Mouse (Mus musculus): Measurements from ENCODE around the gene Diras1. TPM values are rescaled to one million over a fixed set of nuclear protein-coding genes. Genes with fewer than 3 reads are reported as not detected.

The Diras1 gene
- polyA plus RNA-seq, 1 experiment from 2014 or later, result 29.7 TPM

GRCm38 (mm10) chr10:80972071-80972987 lies 53.1 kb downstream of the Diras1 start:
- no peak overlapping the region for H3K9ac ChIP-seq
- no peaks in the 10 kb centered on the region for H3K36me3 ChIP-seq (replicated peaks; ENCODE audit: control insufficient read depth, insufficient read depth)
- no peak overlapping the region for H3K4me2 ChIP-seq (replicated peaks)
- peak; percentile 49 for DNase-seq (ENCODE audit: low spot score)
- WGBS, result 57% methylated on average over 11 of the region's 11 CpGs
- no peaks in the 10 kb centered on the region for H3K27me3 ChIP-seq (ENCODE audit: control insufficient read depth, insufficient read depth, low read length)
- H3K4me3 ChIP-seq (replicated peaks; ENCODE audit: low read length), result no peak overlapping the region
- peaks cover 6% of the 10 kb centered on the region for H3K4me1 ChIP-seq (replicated peaks; ENCODE audit: control insufficient read depth, insufficient read depth, low read length)
- no peak for ATAC-seq (ENCODE audit: low FRiP score)
- H3K27ac ChIP-seq, result no peak overlapping the region; the same call in 1 of the 2 replicates
- 0 out of 2 replicates have a peak, but pooled peaks cover 3% of the 10 kb centered on the region for H3K9me3 ChIP-seq (ENCODE audit: control insufficient read depth, low read length)

DNA sequence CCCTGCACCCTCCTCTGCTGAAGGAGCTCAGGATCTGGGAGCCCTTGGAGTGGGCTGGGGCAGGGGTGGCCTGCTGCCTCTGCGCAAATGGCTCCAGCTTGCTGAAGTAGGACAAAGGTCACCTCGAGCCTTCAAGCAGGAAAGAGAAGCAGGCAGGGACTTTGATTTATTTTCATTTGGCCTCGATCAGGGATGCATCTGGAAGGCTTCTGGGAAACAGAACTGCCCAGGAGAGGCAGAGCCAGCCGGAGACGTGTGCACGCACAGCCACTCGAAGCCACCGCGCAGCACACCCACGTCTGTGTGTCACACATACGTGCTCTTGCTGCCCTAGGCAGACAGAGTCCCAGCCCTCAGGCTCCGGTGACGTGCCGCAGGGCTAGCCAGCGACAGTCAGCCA lies 53.9 kb downstream of the Diras1 start:
- no peak overlapping the region for H3K4me2 ChIP-seq (replicated peaks)
- no peaks in the 10 kb centered on the region for H3K27me3 ChIP-seq (ENCODE audit: control insufficient read depth, insufficient read depth, low read length)
- no peak overlapping the region for H3K9ac ChIP-seq
- no peaks in the 10 kb centered on the region for H3K36me3 ChIP-seq (replicated peaks; ENCODE audit: control insufficient read depth, insufficient read depth)
- ATAC-seq (ENCODE audit: low FRiP score) (no peak), DNase-seq (ENCODE audit: low spot score) (no peak)
- WGBS, result 87% methylated on average over 15 of the region's 15 CpGs
- no peak overlapping the region for H3K4me3 ChIP-seq (replicated peaks; ENCODE audit: low read length)
- peaks cover 6% of the 10 kb centered on the region for H3K4me1 ChIP-seq (replicated peaks; ENCODE audit: control insufficient read depth, insufficient read depth, low read length)
- no peak overlapping the region for H3K27ac ChIP-seq
- 0 out of 2 replicates have a peak, but pooled peaks cover 3% of the 10 kb centered on the region for H3K9me3 ChIP-seq (ENCODE audit: control insufficient read depth, low read length)

DNA sequence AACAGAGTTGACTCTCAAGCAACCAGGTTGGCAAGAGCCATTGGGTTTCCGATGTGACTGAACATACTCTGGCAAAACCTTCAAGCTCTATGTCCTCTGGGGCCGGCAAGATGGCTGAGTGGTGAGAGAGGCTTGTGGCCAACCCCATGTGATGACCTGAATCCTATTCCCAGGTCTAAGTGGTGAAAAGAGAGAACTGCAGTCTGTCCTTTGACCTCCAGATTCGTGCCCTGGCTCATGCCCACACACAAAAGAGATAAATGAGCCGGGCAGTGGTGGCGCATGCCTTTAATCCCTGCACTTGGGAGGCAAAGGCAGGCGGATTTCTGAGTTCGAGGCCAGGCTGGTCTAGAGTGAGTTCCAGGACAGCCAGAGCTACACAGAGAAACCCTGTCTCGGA lies 55.3 kb downstream of the Diras1 start:
- H3K4me1 ChIP-seq (replicated peaks; ENCODE audit: control insufficient read depth, insufficient read depth, low read length), result peaks cover 6% of the 10 kb centered on the region
- H3K9me3 ChIP-seq (ENCODE audit: control insufficient read depth, low read length), result 0 out of 2 replicates have a peak, but pooled peaks cover 3% of the 10 kb centered on the region
- H3K4me3 ChIP-seq (replicated peaks; ENCODE audit: low read length), result no peak overlapping the region
- ATAC-seq (ENCODE audit: low FRiP score), result no peak
- DNase-seq (ENCODE audit: low spot score), result no peak
- no peak overlapping the region for H3K4me2 ChIP-seq (replicated peaks)
- H3K36me3 ChIP-seq (replicated peaks; ENCODE audit: control insufficient read depth, insufficient read depth), result no peaks in the 10 kb centered on the region
- no peaks in the 10 kb centered on the region for H3K27me3 ChIP-seq (ENCODE audit: control insufficient read depth, insufficient read depth, low read length)
- no peak overlapping the region for H3K9ac ChIP-seq
- 86% methylated on average over 8 of the region's 8 CpGs for WGBS
- no peak overlapping the region for H3K27ac ChIP-seq

Other genes with a start within 250 kb of the Diras1 start
- gene Sf3a2, start 227.5 kb downstream of the Diras1 start, polyA plus RNA-seq (2014; fragmentation: Nextera tagmentation; extraction: Ambion mirVana), result 55.6 and 62.9 TPM in 2 replicates
- gene Plekhj1, start 227.0 kb downstream of the Diras1 start, polyA plus RNA-seq (2014; fragmentation: Nextera tagmentation; extraction: Ambion mirVana), result 117 and 123 TPM in 2 replicates
- 0.16 TPM in 1 of 2 replicates, not detected in the other for gene Amh, start 220.4 kb downstream of the Diras1 start, polyA plus RNA-seq (2014; fragmentation: Nextera tagmentation; extraction: Ambion mirVana)
- gene Jsrp1, start 212.2 kb downstream of the Diras1 start, polyA plus RNA-seq (2014; fragmentation: Nextera tagmentation; extraction: Ambion mirVana), result 0.37 and 0.96 TPM in 2 replicates
- 1,195 and 1,204 TPM in 2 replicates for gene Oaz1, start 199.0 kb downstream of the Diras1 start, polyA plus RNA-seq (2014; fragmentation: Nextera tagmentation; extraction: Ambion mirVana)
- gene Lingo3, start 181.6 kb downstream of the Diras1 start, polyA plus RNA-seq (2014; fragmentation: Nextera tagmentation; extraction: Ambion mirVana), result 9.9 and 14.3 TPM in 2 replicates
- gene Lsm7, start 170.5 kb downstream of the Diras1 start, polyA plus RNA-seq (2014; fragmentation: Nextera tagmentation; extraction: Ambion mirVana), result 241 and 287 TPM in 2 replicates
- gene Sppl2b, start 170.4 kb downstream of the Diras1 start, polyA plus RNA-seq (2014; fragmentation: Nextera tagmentation; extraction: Ambion mirVana), result 69.3 and 70.3 TPM in 2 replicates
- gene Tmprss9, start 153.8 kb downstream of the Diras1 start, polyA plus RNA-seq (2014; fragmentation: Nextera tagmentation; extraction: Ambion mirVana), result 0.09 and 0.17 TPM in 2 replicates
- gene Timm13, start 124.7 kb downstream of the Diras1 start, polyA plus RNA-seq (2014; fragmentation: Nextera tagmentation; extraction: Ambion mirVana), result 311 and 351 TPM in 2 replicates
- 12.9 and 13.8 TPM in 2 replicates for gene Lmnb2, start 107.4 kb downstream of the Diras1 start, polyA plus RNA-seq (2014; fragmentation: Nextera tagmentation; extraction: Ambion mirVana)
- 6.2 and 8.0 TPM in 2 replicates for gene Gadd45b, start 95.6 kb downstream of the Diras1 start, polyA plus RNA-seq (2014; fragmentation: Nextera tagmentation; extraction: Ambion mirVana)
- 17.7 and 20.9 TPM in 2 replicates for gene Gng7, start 10.7 kb downstream of the Diras1 start, polyA plus RNA-seq (2014; fragmentation: Nextera tagmentation; extraction: Ambion mirVana)
- gene Slc39a3, start 11.8 kb upstream of the Diras1 start, polyA plus RNA-seq (2014; fragmentation: Nextera tagmentation; extraction: Ambion mirVana), result 33.7 and 33.8 TPM in 2 replicates
- 260 and 276 TPM in 2 replicates for gene Sgta, start 34.5 kb upstream of the Diras1 start, polyA plus RNA-seq (2014; fragmentation: Nextera tagmentation; extraction: Ambion mirVana)
- 35.9 and 37.2 TPM in 2 replicates for gene Thop1, start 44.4 kb upstream of the Diras1 start, polyA plus RNA-seq (2014; fragmentation: Nextera tagmentation; extraction: Ambion mirVana)
- 0.09 and 0.32 TPM in 2 replicates for gene Creb3l3, start 73.2 kb upstream of the Diras1 start, polyA plus RNA-seq (2014; fragmentation: Nextera tagmentation; extraction: Ambion mirVana)
- 222 and 230 TPM in 2 replicates for gene Map2k2, start 80.3 kb upstream of the Diras1 start, polyA plus RNA-seq (2014; fragmentation: Nextera tagmentation; extraction: Ambion mirVana)
- 12.4 and 14.4 TPM in 2 replicates for gene Zbtb7a, start 109.6 kb upstream of the Diras1 start, polyA plus RNA-seq (2014; fragmentation: Nextera tagmentation; extraction: Ambion mirVana)
- 43.7 and 48.3 TPM in 2 replicates for gene Pias4, start 142.3 kb upstream of the Diras1 start, polyA plus RNA-seq (2014; fragmentation: Nextera tagmentation; extraction: Ambion mirVana)
- 413 and 447 TPM in 2 replicates for gene Eef2, start 151.0 kb upstream of the Diras1 start, polyA plus RNA-seq (2014; fragmentation: Nextera tagmentation; extraction: Ambion mirVana)
- 68.2 and 76.7 TPM in 2 replicates for gene Dapk3, start 157.3 kb upstream of the Diras1 start, polyA plus RNA-seq (2014; fragmentation: Nextera tagmentation; extraction: Ambion mirVana)
- gene 4930442H23Rik, start 158.2 kb upstream of the Diras1 start, polyA plus RNA-seq (2014; fragmentation: Nextera tagmentation; extraction: Ambion mirVana), result 0.33 TPM in 1 of 2 replicates, not detected in the other
- 0.14 TPM in 1 of 2 replicates, not detected in the other for gene Nmrk2, start 176.4 kb upstream of the Diras1 start, polyA plus RNA-seq (2014; fragmentation: Nextera tagmentation; extraction: Ambion mirVana)
- 80.2 and 83.1 TPM in 2 replicates for gene Atcay, start 205.2 kb upstream of the Diras1 start, polyA plus RNA-seq (2014; fragmentation: Nextera tagmentation; extraction: Ambion mirVana)
- 24.2 and 25.4 TPM in 2 replicates for gene Zfr2, start 207.5 kb upstream of the Diras1 start, polyA plus RNA-seq (2014; fragmentation: Nextera tagmentation; extraction: Ambion mirVana)
- gene Matk, start 227.3 kb upstream of the Diras1 start, polyA plus RNA-seq (2014; fragmentation: Nextera tagmentation; extraction: Ambion mirVana), result 30.2 and 37.0 TPM in 2 replicates
- 136 and 142 TPM in 2 replicates for gene Mrpl54, start 241.3 kb upstream of the Diras1 start, polyA plus RNA-seq (2014; fragmentation: Nextera tagmentation; extraction: Ambion mirVana)
- 26.4 and 31.5 TPM in 2 replicates for gene Apba3, start 241.3 kb upstream of the Diras1 start, polyA plus RNA-seq (2014; fragmentation: Nextera tagmentation; extraction: Ambion mirVana)

All from hindbrain, embryonic 14.5 days (tissue).